Mouse (Mus musculus) cerebellum, adult 2 months (tissue): ENCODE measurements around the gene Rad51b. TPM values are rescaled to one million over a fixed set of nuclear protein-coding genes. Genes with fewer than 3 reads are reported as not detected.
A peak's percentile ranks its signal among the peaks of the same experiment; 100 is the strongest.

Experiments
- DNase-seq, 2 experiments: peaks; one replicate each; pipeline ENCODE4 v3.0.0; 2021
- H3K27ac ChIP-seq: fragments of 200-500 bp; 2 replicates; pipeline ENCODE4 v1.5.1; 2012; ENCODE audit warnings: low read length, control low read depth, inconsistent platforms; ENCODE audit not compliant: insufficient read depth
- H3K27me3 ChIP-seq: fragments of 200-500 bp; 2 replicates; pipeline ENCODE4 v1.6.1; 2012; ENCODE audit warnings: inconsistent platforms, mild to moderate bottlenecking, low read length, moderate library complexity; ENCODE audit not compliant: control insufficient read depth, insufficient read depth
- H3K4me1 ChIP-seq: fragments of 200-500 bp; 2 replicates; pipeline ENCODE4 v1.6.1; 2011; ENCODE audit warnings: low read length; ENCODE audit not compliant: control insufficient read depth, insufficient read depth
- H3K4me3 ChIP-seq: fragments of 200-500 bp; replicated peaks from 2 replicates; pipeline ENCODE3; 2011; ENCODE audit warnings: mild to moderate bottlenecking, low read depth, low read length, control low read depth; ENCODE audit not compliant: insufficient read depth
- CTCF ChIP-seq: fragments of 200-500 bp; IDR thresholded peaks from 2 replicates; pipeline ENCODE4 v1.5.1; 2011; ENCODE audit warnings: low read depth, mild to moderate bottlenecking, control low read depth, low read length, moderate library complexity, borderline replicate concordance; ENCODE audit not compliant: insufficient read depth
- POLR2A ChIP-seq: fragments of 200-500 bp; IDR thresholded peaks from 2 replicates; pipeline ENCODE4 v1.6.1; 2011; ENCODE audit warnings: low read length, control low read depth, borderline replicate concordance; ENCODE audit not compliant: insufficient read depth
- WGBS: fragments of 180-500 bp; shearing (Covaris S2); methylation state at CpG from one replicate; pipeline ENCODE4 v1.1.7; 2018; 5-methylcytosine and 5-hydroxymethylcytosine counted together
- polyA plus RNA-seq: library from polyadenylated mRNA; depleted of rRNA; stranded (reverse); fragments of >200 nt; gene quantifications from 2 replicates; pipeline ENCODE4 v1.2.3, GENCODE M21; 2012

The Rad51b gene
- polyA plus RNA-seq, 1 experiment: 0.23 TPM

DNA sequence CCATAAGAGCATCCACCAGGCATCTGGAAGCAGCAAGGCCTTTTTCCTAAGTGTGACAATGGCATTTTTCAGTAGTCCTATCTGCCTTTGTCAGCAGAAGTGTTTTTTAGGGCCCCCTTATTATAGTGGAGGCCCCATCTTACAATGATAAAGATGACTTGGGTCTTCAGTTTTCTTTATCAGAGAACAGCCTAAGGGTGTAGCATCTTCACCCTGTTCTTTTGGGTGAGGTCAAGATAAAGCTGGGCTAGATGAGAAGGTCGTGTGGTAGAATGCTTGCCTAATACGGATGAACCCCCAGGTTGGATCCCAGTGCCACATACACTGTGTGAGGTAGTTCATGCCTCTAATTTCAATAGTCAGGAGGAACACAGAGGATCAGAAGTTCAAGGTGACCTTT, 307.8 kb downstream of the Rad51b start:
- Histone ChIP-seq H3K27ac (no peak overlapping the region), H3K4me1 (0 out of 2 replicates have a peak, but pooled peaks cover 3% of the 10 kb centered on the region), H3K4me3 (no peak overlapping the region), H3K27me3 (no peaks in the 10 kb centered on the region)
- DNase-seq: no peak
- no peak for TF ChIP-seq POLR2A
- no peak for TF ChIP-seq CTCF
- 96% methylated on average over 2 of the region's 2 CpGs for WGBS

DNA sequence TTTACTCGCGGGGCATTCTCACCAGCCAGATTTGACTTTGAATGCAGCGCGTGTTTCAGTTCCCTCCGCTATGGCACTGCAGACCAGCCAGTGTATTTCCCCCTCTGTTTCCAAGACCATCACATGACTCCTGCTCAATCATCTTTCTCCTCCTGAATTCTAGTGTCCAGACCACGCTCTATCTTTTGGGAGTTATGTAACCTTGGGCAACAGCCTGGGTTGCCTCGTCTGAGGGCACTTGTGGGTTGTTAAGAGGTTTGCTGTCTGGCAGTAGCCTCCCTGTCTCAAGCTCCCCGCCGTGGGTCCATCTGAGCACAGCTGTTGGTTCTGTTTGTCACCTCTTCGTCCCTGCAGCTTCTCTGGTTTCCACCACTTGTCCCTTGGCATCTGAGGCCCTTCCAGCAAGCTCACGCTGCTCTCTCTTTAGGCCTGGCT, 309.1 kb downstream of the Rad51b start:
- Histone ChIP-seq H3K4me1 (0 out of 2 replicates have a peak, but pooled peaks cover 3% of the 10 kb centered on the region), H3K27me3 (no peaks in the 10 kb centered on the region), H3K27ac (no peak overlapping the region), H3K4me3 (no peak overlapping the region)
- DNase-seq: no peak
- TF ChIP-seq CTCF: no peak
- no peak for TF ChIP-seq POLR2A
- 75% methylated on average over 11 of the region's 11 CpGs for WGBS

DNA sequence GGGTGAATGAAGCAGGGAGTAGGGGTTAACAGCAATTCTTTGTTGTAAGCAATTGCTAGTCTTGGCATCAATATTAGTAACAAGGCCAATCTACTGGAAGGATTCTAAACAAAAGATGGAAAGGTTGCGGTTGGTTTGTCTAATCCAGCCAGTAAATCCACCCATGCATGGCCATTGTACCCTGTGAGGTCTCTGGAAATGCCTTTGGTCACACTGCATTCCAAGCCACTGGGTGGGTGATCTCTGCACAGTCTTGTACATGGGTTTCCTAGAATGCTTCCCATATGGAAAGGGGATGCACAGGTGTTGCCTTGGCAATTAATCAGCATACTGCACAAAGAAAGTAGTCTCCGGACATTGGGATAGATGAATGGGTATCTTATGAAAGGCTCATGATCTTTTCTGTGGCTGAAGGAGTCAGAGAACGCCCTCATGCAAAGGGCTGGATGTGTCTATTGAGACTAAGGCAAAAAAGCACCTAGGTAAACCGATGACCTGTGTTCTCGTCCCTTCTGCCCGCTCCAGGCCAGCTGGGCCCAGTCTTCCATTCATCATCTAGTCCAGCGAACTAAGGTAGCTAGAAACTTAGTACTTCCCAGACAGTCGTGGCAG, 312.4 kb downstream of the Rad51b start:
- no peak overlapping the region for H3K27ac ChIP-seq
- H3K4me3 ChIP-seq: no peak overlapping the region
- 90% methylated on average over 8 of the region's 8 CpGs for WGBS
- DNase-seq: no peak
- H3K27me3 ChIP-seq: no peaks in the 10 kb centered on the region
- H3K4me1 ChIP-seq: peaks cover 12% of the 10 kb centered on the region
- TF ChIP-seq POLR2A (no peak), CTCF (no peak)

DNA sequence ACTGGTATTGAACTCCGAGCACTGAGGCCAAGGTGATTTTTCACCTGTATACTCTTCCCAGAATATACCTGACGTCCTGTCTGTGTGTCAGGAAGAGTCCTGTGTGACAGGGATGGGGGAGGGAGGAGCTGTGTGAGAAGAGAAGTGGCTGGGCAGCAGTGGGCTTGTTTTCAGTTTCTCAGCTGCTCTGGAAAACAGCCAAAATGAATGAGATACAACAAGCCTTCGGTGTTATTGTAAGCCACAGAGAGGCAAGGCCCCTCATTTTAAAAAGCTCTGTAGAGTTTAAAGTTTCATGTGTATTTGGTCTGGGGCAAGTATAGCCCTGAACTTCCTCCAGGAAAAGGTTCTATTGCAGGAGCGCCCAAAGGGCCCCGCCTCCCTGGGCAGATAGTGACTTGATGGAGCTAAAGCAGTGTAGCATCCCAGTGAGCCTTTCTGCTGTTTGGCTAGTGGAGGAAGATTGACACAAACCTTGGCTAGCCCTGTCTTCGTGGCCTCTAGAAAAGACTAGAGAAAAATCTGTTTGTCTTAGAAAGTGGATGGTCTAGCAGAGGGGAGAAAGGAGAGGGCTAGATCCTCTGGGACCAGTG, 313.5 kb downstream of the Rad51b start:
- H3K27ac ChIP-seq: no peak overlapping the region
- H3K27me3 ChIP-seq: no peaks in the 10 kb centered on the region
- WGBS: 86% methylated on average over 6 of the region's 6 CpGs
- TF ChIP-seq POLR2A (no peak), CTCF (no peak)
- peaks cover 12% of the 10 kb centered on the region for H3K4me1 ChIP-seq
- H3K4me3 ChIP-seq: no peak overlapping the region
- no peak for DNase-seq

DNA sequence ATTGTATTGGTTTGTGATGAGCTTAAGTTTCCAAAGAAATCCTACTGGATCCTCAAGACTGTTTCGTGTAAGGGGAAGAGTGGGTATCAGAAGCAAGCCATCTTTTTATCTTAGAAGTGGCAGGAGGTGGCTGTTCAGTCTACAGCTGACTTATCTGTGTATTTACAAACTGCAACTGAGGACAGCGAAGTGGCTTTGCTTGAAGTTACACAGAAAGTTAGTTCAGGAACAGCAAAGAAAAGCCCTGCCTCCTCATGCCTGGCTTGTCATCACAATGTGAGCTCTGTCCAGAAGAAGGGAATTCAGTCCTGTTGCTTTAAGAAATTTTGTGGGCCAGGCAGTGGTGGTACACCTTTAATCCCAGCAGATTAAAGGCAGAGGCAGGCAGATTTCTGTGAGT, 314.6 kb downstream of the Rad51b start:
- Histone ChIP-seq H3K27ac (no peak overlapping the region), H3K4me3 (no peak overlapping the region), H3K27me3 (no peaks in the 10 kb centered on the region), H3K4me1 (peaks cover 9% of the 10 kb centered on the region)
- 97% methylated on average over 2 of the region's 2 CpGs for WGBS
- TF ChIP-seq POLR2A: no peak
- TF ChIP-seq CTCF: no peak
- DNase-seq: no peak

DNA sequence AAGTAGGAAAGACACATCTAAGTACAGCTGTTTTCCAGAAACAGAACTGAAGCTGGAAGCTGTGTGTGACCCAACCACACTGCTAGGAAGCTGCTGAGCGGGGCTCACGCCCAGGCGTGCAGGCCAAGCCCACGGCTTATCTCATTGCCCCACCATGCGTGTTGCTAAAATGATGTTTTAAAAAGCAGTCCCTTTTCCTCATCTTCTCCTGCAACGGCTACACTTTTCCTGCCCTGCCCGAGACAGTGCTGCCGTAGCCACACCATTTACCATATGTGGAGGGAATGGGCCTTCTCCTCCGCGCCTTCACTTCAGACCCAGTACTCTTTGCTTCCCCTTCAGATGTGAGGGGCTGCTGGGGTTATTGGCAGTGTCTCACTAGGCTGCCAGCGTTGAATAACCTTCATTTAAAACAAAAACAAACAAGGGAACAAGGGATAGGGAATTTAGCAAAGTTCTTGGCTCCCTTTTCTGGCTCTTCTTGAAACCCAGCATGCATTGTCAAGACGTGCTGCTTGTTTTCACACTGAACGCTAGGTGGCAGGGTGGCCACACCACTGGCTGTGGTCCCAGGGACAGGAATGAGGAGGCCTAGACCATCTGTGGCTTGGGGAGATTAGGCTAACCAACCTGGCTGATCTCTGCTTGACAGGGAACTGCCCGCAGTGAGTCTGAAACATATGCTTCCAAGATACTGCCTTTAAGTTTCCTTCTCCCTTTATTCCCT, 315.4 kb downstream of the Rad51b start:
- DNase-seq: peak; percentile 90 to 93
- Histone ChIP-seq H3K4me1 (peaks cover 9% of the 10 kb centered on the region), H3K27me3 (no peaks in the 10 kb centered on the region), H3K4me3 (no peak overlapping the region), H3K27ac (peak overlapping the region; percentile 5)
- WGBS: 57% methylated on average over 14 of the region's 14 CpGs
- no peak for TF ChIP-seq POLR2A
- TF ChIP-seq CTCF: peak; percentile 99

DNA sequence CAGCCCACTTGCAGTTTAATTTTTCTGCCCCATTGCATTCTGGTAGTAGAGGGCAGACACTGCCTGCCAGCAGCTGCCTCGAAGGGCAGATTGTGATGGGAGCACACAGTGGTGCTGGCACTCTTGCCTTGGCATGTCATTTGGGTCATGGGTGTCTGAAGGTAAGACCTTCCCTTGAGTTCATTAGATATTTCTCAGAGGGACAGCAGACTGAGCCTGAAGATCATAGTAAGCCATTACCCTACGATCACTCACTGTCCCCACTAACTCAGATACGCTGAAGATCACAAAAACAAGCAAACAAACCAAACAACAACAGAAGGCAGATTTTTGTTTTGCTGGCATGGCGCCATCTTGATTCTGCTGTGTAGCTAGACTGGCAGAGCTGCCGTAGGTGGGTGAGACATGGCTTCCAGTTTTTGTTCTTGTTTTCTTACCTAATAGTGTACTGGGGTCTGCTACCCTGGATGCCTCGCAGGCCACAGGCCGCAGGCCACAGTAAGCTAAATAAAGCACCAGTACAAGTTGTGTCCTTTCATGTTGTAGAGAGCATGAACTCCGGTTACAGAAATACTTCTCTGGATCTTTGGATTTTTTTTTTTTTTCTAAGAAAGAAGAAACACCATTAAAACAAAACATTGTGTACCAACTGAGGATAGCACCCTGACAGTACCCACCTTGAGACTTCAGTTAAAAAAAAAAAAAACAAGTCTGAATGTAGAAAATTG, 316.1 kb downstream of the Rad51b start:
- Histone ChIP-seq H3K4me1 (peaks cover 9% of the 10 kb centered on the region), H3K27ac (peak overlapping the region; percentile 5), H3K4me3 (no peak overlapping the region), H3K27me3 (no peaks in the 10 kb centered on the region)
- TF ChIP-seq CTCF: no peak
- no peak for TF ChIP-seq POLR2A
- no peak for DNase-seq
- 43% methylated on average over 8 of the region's 8 CpGs for WGBS
